Mouse (Mus musculus): ENCODE measurements around the gene Setd1b. TPM values are rescaled to one million over a fixed set of nuclear protein-coding genes. Genes with fewer than 3 reads are reported as not detected.

Setd1b gene
- total and polyA plus RNA-seq, 2 experiments from 2014 or later: 4.8 to 7.2 TPM

GRCm38 (mm10) chr5:123182651-123183050 is 40.7 kb downstream of the Setd1b start, which contains the start of gene Hpd:
Hpd (minus strand) TSS chr5:123182727.
- Histone ChIP-seq H3K4me1 (ENCODE audit: insufficient read depth, low read length) (no peaks in the 10 kb centered on the region), H3K27me3 (ENCODE audit: insufficient read depth, low read length) (no peaks in the 10 kb centered on the region), H3K4me3 (ENCODE audit: low read length) (no peak within 1 kb of the TSS), H3K9me3 (ENCODE audit: low read length) (no peaks in the 10 kb centered on the region), H3K9ac (replicated peaks; ENCODE audit: low read length) (no peak within 1 kb of the TSS), H3K27ac (no peak within 1 kb of the TSS), H3K36me3 (ENCODE audit: insufficient read depth, low read length) (no peaks in the 10 kb centered on the region), H3K4me2 (ENCODE audit: low read depth, low read length) (no peak within 1 kb of the TSS)
- 85% methylated on average over 10 of the region's 10 CpGs for WGBS
- TF ChIP-seq CTCF (IDR thresholded peaks at IDR 0.05; ENCODE audit: low read depth): no peak
- no peak for ATAC-seq
- DNase-seq (ENCODE audit: low spot score): no peak

GRCm38 (mm10) chr5:123185966-123186365 is 44.0 kb downstream of the Setd1b start:
- Histone ChIP-seq H3K27me3 (ENCODE audit: insufficient read depth, low read length) (no peaks in the 10 kb centered on the region), H3K4me1 (ENCODE audit: insufficient read depth, low read length) (no peaks in the 10 kb centered on the region), H3K27ac (no peak overlapping the region), H3K4me2 (ENCODE audit: low read depth, low read length) (no peak overlapping the region), H3K9me3 (ENCODE audit: low read length) (no peaks in the 10 kb centered on the region), H3K4me3 (ENCODE audit: low read length) (no peak overlapping the region), H3K9ac (replicated peaks; ENCODE audit: low read length) (no peak overlapping the region), H3K36me3 (ENCODE audit: insufficient read depth, low read length) (no peaks in the 10 kb centered on the region)
- 47% methylated on average over 6 of the region's 6 CpGs for WGBS
- TF ChIP-seq CTCF (IDR thresholded peaks at IDR 0.05; ENCODE audit: low read depth): no peak
- ATAC-seq: no peak
- peak; percentile 50 for DNase-seq (ENCODE audit: low spot score)

GRCm38 (mm10) chr5:123187306-123187705 is 45.3 kb downstream of the Setd1b start:
- ATAC-seq (no peak), DNase-seq (ENCODE audit: low spot score) (no peak)
- H3K9me3 ChIP-seq (ENCODE audit: low read length): no peaks in the 10 kb centered on the region
- no peaks in the 10 kb centered on the region for H3K36me3 ChIP-seq (ENCODE audit: insufficient read depth, low read length)
- no peak overlapping the region for H3K4me3 ChIP-seq (ENCODE audit: low read length)
- no peak overlapping the region for H3K9ac ChIP-seq (replicated peaks; ENCODE audit: low read length)
- no peak for TF ChIP-seq CTCF (IDR thresholded peaks at IDR 0.05; ENCODE audit: low read depth)
- no peak overlapping the region for H3K27ac ChIP-seq
- no peaks in the 10 kb centered on the region for H3K27me3 ChIP-seq (ENCODE audit: insufficient read depth, low read length)
- no peak overlapping the region for H3K4me2 ChIP-seq (ENCODE audit: low read depth, low read length)
- WGBS: 91% methylated on average over 3 of the region's 3 CpGs
- H3K4me1 ChIP-seq (ENCODE audit: insufficient read depth, low read length): no peaks in the 10 kb centered on the region

DNA sequence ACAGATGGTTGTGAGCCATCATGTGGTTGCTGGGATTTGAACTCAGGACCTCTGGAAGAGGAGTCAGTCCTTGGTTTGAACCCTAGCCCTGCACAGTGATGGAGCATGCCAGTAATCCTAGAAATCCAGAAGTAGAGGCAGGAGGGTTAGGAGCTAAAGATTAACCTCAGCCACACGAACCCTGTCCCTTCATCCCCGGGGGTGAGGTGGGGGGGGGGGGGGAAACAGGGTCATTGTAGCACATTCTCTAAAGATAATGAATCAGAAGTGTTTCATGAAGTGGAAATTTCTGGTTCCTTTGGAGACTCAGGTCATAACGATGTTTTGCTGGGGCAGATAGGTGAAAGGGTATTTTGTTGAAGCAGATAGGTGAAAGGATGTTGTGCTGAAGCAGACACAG is 48.9 kb downstream of the Setd1b start:
- no peak overlapping the region for H3K4me2 ChIP-seq (ENCODE audit: low read depth, low read length)
- no peak for TF ChIP-seq CTCF (IDR thresholded peaks at IDR 0.05; ENCODE audit: low read depth)
- H3K9me3 ChIP-seq (ENCODE audit: low read length): no peaks in the 10 kb centered on the region
- no peaks in the 10 kb centered on the region for H3K27me3 ChIP-seq (ENCODE audit: insufficient read depth, low read length)
- peaks cover 4% of the 10 kb centered on the region; the same call in 1 of the 2 replicates for H3K4me1 ChIP-seq (ENCODE audit: insufficient read depth, low read length)
- 75% methylated on average over 3 of the region's 3 CpGs for WGBS
- DNase-seq (ENCODE audit: low spot score): no peak
- H3K36me3 ChIP-seq (ENCODE audit: insufficient read depth, low read length): no peaks in the 10 kb centered on the region
- no peak overlapping the region for H3K27ac ChIP-seq
- H3K9ac ChIP-seq (replicated peaks; ENCODE audit: low read length): no peak overlapping the region
- H3K4me3 ChIP-seq (ENCODE audit: low read length): no peak overlapping the region
- ATAC-seq: no peak

DNA sequence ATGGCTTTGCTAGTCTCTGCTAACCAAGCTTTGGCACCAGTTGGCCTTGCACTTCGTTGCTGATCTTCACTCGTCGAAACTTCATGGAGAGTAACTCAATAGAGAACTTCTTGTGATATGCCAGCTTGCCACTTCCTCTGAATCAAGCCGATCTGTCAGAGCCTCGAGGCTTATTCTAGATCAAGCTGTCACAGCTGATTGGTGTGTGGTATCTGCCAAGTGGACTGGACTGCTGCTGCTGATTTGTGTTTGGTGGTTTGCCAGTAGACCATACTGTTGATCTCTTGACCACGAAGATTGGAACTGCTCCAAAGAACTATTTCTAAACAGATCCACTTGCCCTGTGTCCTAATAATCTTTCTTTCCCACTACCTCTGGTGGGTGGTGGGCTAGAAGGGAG is 49.4 kb downstream of the Setd1b start:
- Histone ChIP-seq H3K4me3 (ENCODE audit: low read length) (no peak overlapping the region), H3K36me3 (ENCODE audit: insufficient read depth, low read length) (no peaks in the 10 kb centered on the region), H3K9ac (replicated peaks; ENCODE audit: low read length) (no peak overlapping the region), H3K4me2 (ENCODE audit: low read depth, low read length) (no peak overlapping the region), H3K9me3 (ENCODE audit: low read length) (no peaks in the 10 kb centered on the region), H3K27ac (no peak overlapping the region), H3K4me1 (ENCODE audit: insufficient read depth, low read length) (peaks cover 4% of the 10 kb centered on the region; the same call in 1 of the 2 replicates), H3K27me3 (ENCODE audit: insufficient read depth, low read length) (no peaks in the 10 kb centered on the region)
- no peak for ATAC-seq
- TF ChIP-seq CTCF (IDR thresholded peaks at IDR 0.05; ENCODE audit: low read depth): no peak
- peak; percentile 16 for DNase-seq (ENCODE audit: low spot score)
- 63% methylated on average over 6 of the region's 6 CpGs for WGBS

GRCm38 (mm10) chr5:123192606-123193150 is 50.7 kb downstream of the Setd1b start:
- DNase-seq (ENCODE audit: low spot score) (peak; percentile 36), ATAC-seq (no peak)
- WGBS: 51% methylated on average over 9 of the region's 9 CpGs
- no peak for TF ChIP-seq CTCF (IDR thresholded peaks at IDR 0.05; ENCODE audit: low read depth)
- Histone ChIP-seq H3K4me1 (ENCODE audit: insufficient read depth, low read length) (peaks cover 4% of the 10 kb centered on the region; the same call in 1 of the 2 replicates), H3K27me3 (ENCODE audit: insufficient read depth, low read length) (no peaks in the 10 kb centered on the region), H3K4me3 (ENCODE audit: low read length) (no peak overlapping the region), H3K36me3 (ENCODE audit: insufficient read depth, low read length) (no peaks in the 10 kb centered on the region), H3K9me3 (ENCODE audit: low read length) (no peaks in the 10 kb centered on the region), H3K27ac (no peak overlapping the region), H3K9ac (replicated peaks; ENCODE audit: low read length) (no peak overlapping the region), H3K4me2 (ENCODE audit: low read depth, low read length) (no peak overlapping the region)

DNA sequence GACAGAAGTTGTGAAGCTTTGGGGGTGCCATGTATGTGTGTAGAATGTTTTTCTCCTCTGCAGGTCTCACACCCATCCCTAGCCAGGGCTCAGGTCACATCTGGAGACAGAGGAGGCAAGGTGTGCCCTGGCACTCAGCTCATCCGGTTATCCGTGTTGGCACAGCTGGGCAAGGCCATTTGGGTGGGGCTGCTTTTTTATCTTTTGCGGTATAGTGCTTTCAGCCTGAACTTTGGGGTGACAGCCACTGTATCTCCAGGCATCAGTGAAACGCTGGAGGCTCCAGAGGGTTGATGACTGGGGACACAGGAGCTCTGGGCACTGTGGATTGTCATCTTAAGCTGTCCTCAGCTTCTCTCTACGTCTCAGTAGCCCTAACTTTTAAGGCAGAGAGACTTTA is 51.4 kb downstream of the Setd1b start:
- H3K4me1 ChIP-seq (ENCODE audit: insufficient read depth, low read length): peaks cover 4% of the 10 kb centered on the region; the same call in 1 of the 2 replicates
- TF ChIP-seq CTCF (IDR thresholded peaks at IDR 0.05; ENCODE audit: low read depth): no peak
- 79% methylated on average over 5 of the region's 5 CpGs for WGBS
- ATAC-seq (no peak), DNase-seq (ENCODE audit: low spot score) (no peak)
- no peaks in the 10 kb centered on the region for H3K36me3 ChIP-seq (ENCODE audit: insufficient read depth, low read length)
- H3K27me3 ChIP-seq (ENCODE audit: insufficient read depth, low read length): no peaks in the 10 kb centered on the region
- H3K4me2 ChIP-seq (ENCODE audit: low read depth, low read length): no peak overlapping the region
- no peak overlapping the region for H3K9ac ChIP-seq (replicated peaks; ENCODE audit: low read length)
- no peak overlapping the region for H3K4me3 ChIP-seq (ENCODE audit: low read length)
- no peaks in the 10 kb centered on the region for H3K9me3 ChIP-seq (ENCODE audit: low read length)
- no peak overlapping the region for H3K27ac ChIP-seq

Measured in hindbrain, postnatal 0 days (tissue).